Comparison of ENCODE assay signal across 8 mouse cellular contexts in genomic region chr10:79892451-79893118, GRCm38 (mm10). TPM values are rescaled to one million over a fixed set of nuclear protein-coding genes. Genes with fewer than 3 reads are reported as not detected.
A peak's percentile ranks its signal among the peaks of the same experiment; 100 is the strongest.
DNase-seq lines count a peak whose midpoint lies in the region; ATAC-seq lines count a peak whose summit lies in the region.
"Not testable (repeated sequence)": the region's sequence is repeated elsewhere in the genome, so short reads cannot be mapped to it uniquely, and the experiment has no call there.
"Had no signal": no experiment of that assay in that cellular context is flagged by ENCODE, and none has a peak within 500 bp of the region (broad histone marks: within the 10 kb centered on the region; RNA-seq: fewer than 3 reads in every experiment).

No protein-coding gene starts in this region.

- ATAC-seq in midbrain, embryonic 12.5 days (ENCODE audit: low FRiP score, low read depth): peak; percentile 47; the same call in 1 of the 2 replicates

- H3K4me1 ChIP-seq in midbrain, embryonic 12.5 days: not testable (repeated sequence)

- peaks cover 27% of the 10 kb centered on the region; the same call in 1 of the 2 replicates for H3K27me3 ChIP-seq in midbrain, embryonic 12.5 days

- DNase-seq in adrenal gland, adult 2 months: peak; percentile 80
- peak; percentile 83 for DNase-seq in embryo, embryonic 11 days
- peak; percentile 95 for DNase-seq in heart, adult 11 months
- peak; percentile 86 for DNase-seq in kidney, adult 18-20 months
- peak; percentile 85 for DNase-seq in left cerebral cortex, postnatal 4 days
- peak; percentile 64 to 79 for DNase-seq in spleen, adult 18-20 months

- H3K9ac ChIP-seq in midbrain, embryonic 12.5 days (replicated peaks): not testable (repeated sequence)

- not testable (repeated sequence) for H3K4me3 ChIP-seq in midbrain, embryonic 12.5 days

- H3K4me2 ChIP-seq in midbrain, embryonic 12.5 days (replicated peaks): not testable (repeated sequence)

- H3K27ac ChIP-seq in midbrain, embryonic 12.5 days (replicated peaks): not testable (repeated sequence)

- intact Hi-C loops in left cerebral cortex, postnatal 4 days (cut with DNase I): not testable (repeated sequence)

- not testable (repeated sequence) for H3K9me3 ChIP-seq in midbrain, embryonic 12.5 days

- peaks cover 32% of the 10 kb centered on the region for H3K36me3 ChIP-seq in midbrain, embryonic 12.5 days

- WGBS in midbrain, embryonic 12.5 days: 44% methylated on average over 22 of the region's 22 CpGs

RNA-seq across cellular contexts. Expression of gene Cfd, which starts 1.9 kb away (rescaled TPM):
- 1,000 to 10,000 TPM; 2,358 to 4,405 TPM for total RNA-seq in adrenal gland, adult 2 months (2021)
- polyA plus RNA-seq in adrenal gland, adult 2 months (2012; rRNA removed): 4,988 and 13,425 TPM in 2 replicates
- not detected for total RNA-seq in left cerebral cortex, postnatal 4 days (2021)
- polyA plus RNA-seq in midbrain, embryonic 12.5 days (2016; fragmentation: Nextera tagmentation; extraction: Ambion mirVana): not detected in 2 replicates
- polyA plus RNA-seq: limb, embryonic 15.5 days had no signal

RNA-seq across cellular contexts. Expression of gene Elane, which starts 6.5 kb away (rescaled TPM):
- under 1 TPM; 0.49 to 0.79 TPM for total RNA-seq in adrenal gland, adult 2 months (2021)
- polyA plus RNA-seq in adrenal gland, adult 2 months (2012; rRNA removed): 0.34 and 1.1 TPM in 2 replicates
- total RNA-seq in left cerebral cortex, postnatal 4 days (2021): not detected
- polyA plus RNA-seq in midbrain, embryonic 12.5 days (2016; fragmentation: Nextera tagmentation; extraction: Ambion mirVana): not detected in 2 replicates

RNA-seq across cellular contexts. Expression of gene Med16, which starts 16.1 kb away (rescaled TPM):
- 10 to 100 TPM; 38.4 to 43.0 TPM for total RNA-seq in adrenal gland, adult 2 months (2021)
- 126 and 132 TPM in 2 replicates for polyA plus RNA-seq in adrenal gland, adult 2 months (2012; rRNA removed)
- total RNA-seq in left cerebral cortex, postnatal 4 days (2021): 10 to 100 TPM; 56.4 to 59.6 TPM
- 65.4 and 68.4 TPM in 2 replicates for polyA plus RNA-seq in midbrain, embryonic 12.5 days (2016; fragmentation: Nextera tagmentation; extraction: Ambion mirVana)

RNA-seq across cellular contexts. Expression of gene Gm26602, which starts 18.1 kb away (rescaled TPM):
- total RNA-seq in adrenal gland, adult 2 months (2021): not detected
- not detected in 2 replicates for polyA plus RNA-seq in adrenal gland, adult 2 months (2012; rRNA removed)
- total RNA-seq in left cerebral cortex, postnatal 4 days (2021): not detected
- 27.9 and 34.2 TPM in 2 replicates for polyA plus RNA-seq in midbrain, embryonic 12.5 days (2016; fragmentation: Nextera tagmentation; extraction: Ambion mirVana)
- polyA plus RNA-seq: limb, embryonic 15.5 days had no signal

RNA-seq across cellular contexts. Expression of gene Plppr3, which starts 18.2 kb away (rescaled TPM):
- total RNA-seq in adrenal gland, adult 2 months (2021): 1 to 10 TPM; 1.2 to 2.2 TPM
- 4.2 and 4.6 TPM in 2 replicates for polyA plus RNA-seq in adrenal gland, adult 2 months (2012; rRNA removed)
- total RNA-seq in left cerebral cortex, postnatal 4 days (2021): 100 to 1,000 TPM; 277 to 305 TPM
- 296 and 302 TPM in 2 replicates for polyA plus RNA-seq in midbrain, embryonic 12.5 days (2016; fragmentation: Nextera tagmentation; extraction: Ambion mirVana)

Comparison
In these comparisons a context has a peak if more than half of its experiments do, and no peak if none do; other contexts are left out.
1. RNA of gene Cfd, which starts 1.9 kb away (total RNA-seq): 2,358 to 4,405 TPM in adrenal gland, adult 2 months; not detected in left cerebral cortex, postnatal 4 days; every median in the first group is over 1,000 times any median in the second.
2. Peak in every context shown above with its lines, with median percentiles within 50 percentile points of each other: DNase-seq.